Mouse (Mus musculus) stomach, embryonic 14.5 days (tissue): ENCODE results near the gene Lrrc37a. TPM values are rescaled to one million over a fixed set of nuclear protein-coding genes. Genes with fewer than 3 reads are reported as not detected.
"Not testable (repeated sequence)": the region's sequence is repeated elsewhere in the genome, so short reads cannot be mapped to it uniquely, and the experiment has no call there.

Source experiments
- ATAC-seq: fragments of 200-750 bp; cut with Nextera tagmentation; 2 replicates; pipeline ENCODE4 v1.8.0; 2017; ENCODE audit warnings: low read depth, moderate TSS enrichment; ENCODE audit not compliant: insufficient number of reproducible peaks, insufficient read depth, low FRiP score
- H3K27ac ChIP-seq: fragments of 300-500 bp; sonication (generic); 2 replicates; pipeline ENCODE4 v1.5.1; 2014; ENCODE audit warnings: mild to moderate bottlenecking, low read length, moderate library complexity, mixed read lengths
- H3K27me3 ChIP-seq: fragments of 300-500 bp; sonication (generic); 2 replicates; pipeline ENCODE4 v1.6.1; 2014; ENCODE audit warnings: low read length, control low read depth, mixed read lengths; ENCODE audit not compliant: control insufficient read depth, insufficient read depth
- H3K36me3 ChIP-seq: fragments of 300-500 bp; sonication (generic); 2 replicates; pipeline ENCODE4 v1.6.1; 2014; ENCODE audit warnings: mild to moderate bottlenecking, control low read depth, low read length, moderate library complexity, mixed read lengths; ENCODE audit not compliant: control insufficient read depth, insufficient read depth
- H3K4me1 ChIP-seq: fragments of 300-500 bp; sonication (generic); 2 replicates; pipeline ENCODE4 v1.6.1; 2014; ENCODE audit warnings: low read length, control low read depth, mixed read lengths; ENCODE audit not compliant: control insufficient read depth, insufficient read depth
- H3K4me2 ChIP-seq: fragments of 300-500 bp; sonication (generic); replicated peaks from 2 replicates; pipeline ENCODE4 v1.6.1; 2014; ENCODE audit warnings: low read depth, low read length, control low read depth
- H3K4me3 ChIP-seq: fragments of 300-500 bp; sonication (generic); 2 replicates; pipeline ENCODE4 v1.5.1; 2014; ENCODE audit warnings: low read depth, low read length, control low read depth
- H3K9ac ChIP-seq: fragments of 300-500 bp; sonication (generic); replicated peaks from 2 replicates; pipeline ENCODE4 v1.6.1; 2014; ENCODE audit warnings: low read depth, mild to moderate bottlenecking, control low read depth, low read length, moderate library complexity, mixed read lengths
- H3K9me3 ChIP-seq: fragments of 300-500 bp; sonication (generic); 2 replicates; pipeline ENCODE4 v1.6.1; 2016; ENCODE audit warnings: low read depth, low read length, control low read depth; ENCODE audit not compliant: control insufficient read depth
- WGBS: fragments of 180-500 bp; shearing (Covaris S2); extraction: QIAGEN DNeasy Blood & Tissue Kit; methylation state at CpG from one replicate; pipeline ENCODE4 v1.1.7; 2014; 5-methylcytosine and 5-hydroxymethylcytosine counted together
- polyA plus RNA-seq: library from polyadenylated mRNA; unstranded; fragments of >200 nt; fragmentation: Nextera tagmentation; extraction: Ambion mirVana; gene quantifications from 2 replicates; pipeline ENCODE4 v1.2.1, GENCODE M21; 2014

The Lrrc37a gene
- polyA plus RNA-seq, 1 experiment from 2014 or later, result not detected

DNA sequence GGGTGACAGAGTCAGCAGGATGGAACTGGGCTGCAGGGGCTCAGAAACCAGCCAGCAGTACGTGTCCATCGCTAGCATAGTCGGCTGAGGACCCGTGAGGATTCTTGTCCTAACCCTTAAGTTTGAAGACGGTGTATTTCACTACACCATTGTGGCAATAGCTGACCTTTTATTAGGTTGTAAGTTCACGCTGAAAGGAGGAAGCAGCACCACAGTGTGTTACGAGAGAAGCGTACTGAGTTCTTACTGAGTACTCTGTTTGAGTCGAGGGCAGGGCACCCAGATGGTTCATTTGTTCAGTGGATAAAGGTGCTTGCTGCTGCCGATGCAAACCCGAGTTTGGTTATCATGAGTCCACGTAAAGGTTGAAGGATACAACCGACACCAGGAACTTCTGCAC lies 84.7 kb downstream of the Lrrc37a start:
- Histone ChIP-seq H3K9ac (no peak overlapping the region), H3K36me3 (no peaks in the 10 kb centered on the region), H3K27me3 (no peaks in the 10 kb centered on the region), H3K9me3 (no peaks in the 10 kb centered on the region), H3K27ac (no peak overlapping the region), H3K4me2 (no peak overlapping the region), H3K4me3 (no peak overlapping the region), H3K4me1 (no peaks in the 10 kb centered on the region)
- 82% methylated on average over 13 of the region's 13 CpGs for WGBS
- ATAC-seq, result no peak

DNA sequence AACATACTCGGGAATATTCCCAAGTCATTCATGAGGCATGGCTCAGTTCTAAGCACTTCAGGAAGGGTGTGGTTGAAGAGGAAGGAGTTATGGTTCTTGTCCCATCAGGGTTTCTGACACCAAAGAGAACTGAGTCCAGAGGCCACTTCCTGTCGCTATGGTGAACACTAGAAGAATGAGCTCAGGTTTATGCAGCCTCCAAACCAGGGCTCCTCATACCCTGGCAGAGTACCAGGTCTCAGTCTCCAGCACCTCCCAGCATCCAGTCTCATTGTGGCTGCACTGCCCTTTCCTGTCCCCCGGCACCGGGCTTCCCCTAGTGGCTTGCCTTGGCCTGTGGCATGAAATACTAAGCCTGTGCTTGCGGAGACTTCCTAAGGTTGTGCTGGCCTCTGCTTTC lies 85.2 kb downstream of the Lrrc37a start:
- no peaks in the 10 kb centered on the region for H3K36me3 ChIP-seq
- no peak overlapping the region for H3K4me3 ChIP-seq
- no peak overlapping the region for H3K27ac ChIP-seq
- no peaks in the 10 kb centered on the region for H3K27me3 ChIP-seq
- H3K4me1 ChIP-seq, result no peaks in the 10 kb centered on the region
- no peak for ATAC-seq
- H3K4me2 ChIP-seq, result no peak overlapping the region
- WGBS, result 62% methylated on average over 5 of the region's 5 CpGs
- no peak overlapping the region for H3K9ac ChIP-seq
- no peaks in the 10 kb centered on the region for H3K9me3 ChIP-seq

DNA sequence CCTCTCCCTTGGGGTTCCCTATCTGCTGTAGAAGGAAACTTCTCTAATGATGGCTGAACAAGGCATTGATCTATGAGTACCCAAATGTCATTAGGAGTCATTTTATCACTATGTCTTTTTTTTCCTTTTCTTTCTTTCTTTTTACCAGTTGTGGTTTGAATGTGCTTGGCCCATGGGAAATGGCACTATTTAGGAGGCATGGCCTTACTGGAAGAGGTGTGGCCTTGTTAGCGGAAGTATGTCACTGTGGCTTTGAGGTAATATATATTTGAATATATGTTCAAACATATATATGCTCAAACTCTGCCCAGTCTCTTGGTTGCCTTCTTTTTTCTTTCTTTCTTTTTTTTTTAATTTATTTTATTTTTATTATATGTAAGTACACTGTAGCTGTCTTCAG lies 90.9 kb downstream of the Lrrc37a start:
- no peak overlapping the region for H3K9ac ChIP-seq
- no peak overlapping the region for H3K27ac ChIP-seq
- 0 out of 2 replicates have a peak overlapping the region, but pooled peaks have one; percentile 83 for H3K4me2 ChIP-seq
- whole genome bisulfite sequencing, result 87% methylated on average over 1 of the region's 1 CpGs
- no peak for ATAC-seq
- H3K27me3 ChIP-seq, result no peaks in the 10 kb centered on the region
- H3K9me3 ChIP-seq, result no peaks in the 10 kb centered on the region
- 0 out of 2 replicates have a peak, but pooled peaks cover 3% of the 10 kb centered on the region for H3K4me1 ChIP-seq
- no peak overlapping the region; the same call in 1 of the 2 replicates for H3K4me3 ChIP-seq
- H3K36me3 ChIP-seq, result no peaks in the 10 kb centered on the region

DNA sequence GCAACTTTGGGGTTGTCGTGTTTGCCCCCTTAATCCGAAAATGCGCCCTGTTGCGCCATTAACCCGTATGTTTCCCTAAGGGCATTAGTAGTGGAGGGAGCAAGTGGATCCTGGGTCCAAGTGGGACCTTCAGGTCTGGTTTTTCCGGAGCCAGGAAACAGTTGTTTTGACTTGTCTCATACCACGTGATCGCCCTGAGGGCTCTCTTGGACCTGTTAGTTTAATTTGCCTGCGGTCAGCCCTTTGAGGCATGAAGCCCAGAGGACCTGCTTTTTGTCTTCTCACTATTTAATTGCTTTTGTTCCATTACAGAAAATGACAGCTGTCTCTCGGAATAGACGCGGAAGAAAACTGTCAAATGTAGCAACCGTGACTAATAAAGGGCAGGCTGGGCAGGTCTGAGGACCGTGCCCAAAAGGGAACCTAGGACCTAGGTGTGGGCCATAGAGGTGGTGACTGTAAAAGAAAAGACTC lies 91.4 kb downstream of the Lrrc37a start:
- peak overlapping the region; percentile 68 for H3K4me3 ChIP-seq
- 0 out of 2 replicates have a peak, but pooled peaks cover 3% of the 10 kb centered on the region for H3K4me1 ChIP-seq
- no peaks in the 10 kb centered on the region for H3K9me3 ChIP-seq
- H3K9ac ChIP-seq, result peak overlapping the region; percentile 55; the same call in 1 of the 2 replicates
- no peak overlapping the region; the same call in 1 of the 2 replicates for H3K27ac ChIP-seq
- H3K27me3 ChIP-seq, result no peaks in the 10 kb centered on the region
- no peaks in the 10 kb centered on the region for H3K36me3 ChIP-seq
- ATAC-seq, result peak; percentile 61
- peak overlapping the region; percentile 83 for H3K4me2 ChIP-seq
- WGBS, result 4% methylated on average over 14 of the region's 14 CpGs

DNA sequence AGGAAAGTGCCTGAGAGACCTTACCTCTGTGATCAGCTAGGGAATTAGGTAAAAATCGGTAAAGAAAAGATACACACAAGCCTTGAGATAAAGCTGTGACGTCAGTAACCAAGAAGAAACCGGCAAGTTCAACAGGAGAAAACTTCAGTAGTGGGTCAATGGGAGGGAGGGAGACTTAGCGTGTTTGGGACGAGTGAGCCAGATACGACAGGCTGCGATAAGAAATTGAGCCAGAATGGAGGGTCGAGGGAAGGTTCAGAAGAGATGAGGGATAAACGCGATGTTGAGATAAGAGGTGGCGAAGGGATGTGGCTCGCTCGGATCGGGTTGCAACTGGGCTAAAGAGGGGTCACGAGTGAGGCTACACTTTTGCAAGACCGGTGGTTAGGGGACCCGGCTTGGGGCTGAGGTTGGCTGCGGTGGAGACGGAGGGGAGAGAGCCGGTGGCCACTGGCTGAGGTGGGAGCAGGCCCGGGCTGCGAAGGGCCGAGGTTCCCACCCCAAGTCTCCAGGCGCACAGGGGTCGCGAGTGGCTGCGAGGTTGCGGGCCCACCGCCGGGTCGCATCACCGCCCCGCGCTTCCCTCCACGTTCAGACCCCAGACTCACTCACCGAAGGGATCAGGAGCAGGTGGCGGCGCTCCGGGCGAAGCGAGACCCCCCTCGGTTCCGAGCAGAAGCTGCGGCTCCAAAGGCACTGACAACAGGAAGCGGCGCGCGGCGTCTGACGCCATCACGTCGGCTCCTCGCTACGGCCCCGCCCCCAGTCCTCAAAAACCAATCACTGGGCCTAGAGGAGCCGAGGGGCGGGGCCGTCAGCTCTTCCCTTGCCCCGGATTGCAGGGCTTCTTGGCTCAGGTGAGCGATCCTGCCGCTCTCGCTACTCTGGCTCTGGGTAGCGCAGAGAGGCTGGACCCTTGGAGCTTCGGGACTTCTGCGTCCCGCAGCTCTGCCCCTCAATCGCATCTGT lies 92.1 kb downstream of the Lrrc37a start, which contains the start of gene Plekhm1:
Plekhm1 (minus strand) TSS at position 707 of the 969 bp plus-strand sequence.
- Histone ChIP-seq H3K4me1 (0 out of 2 replicates have a peak, but pooled peaks cover 3% of the 10 kb centered on the region), H3K36me3 (no peaks in the 10 kb centered on the region), H3K4me3 (peak within 1 kb of the TSS; percentile 68), H3K27me3 (no peaks in the 10 kb centered on the region), H3K27ac (no peak within 1 kb of the TSS; the same call in 1 of the 2 replicates), H3K4me2 (peak within 1 kb of the TSS; percentile 83), H3K9me3 (no peaks in the 10 kb centered on the region), H3K9ac (peak within 1 kb of the TSS; percentile 55)
- ATAC-seq, result peak; percentile 97
- WGBS, result under 1% methylated on average over 64 of the region's 67 CpGs

DNA sequence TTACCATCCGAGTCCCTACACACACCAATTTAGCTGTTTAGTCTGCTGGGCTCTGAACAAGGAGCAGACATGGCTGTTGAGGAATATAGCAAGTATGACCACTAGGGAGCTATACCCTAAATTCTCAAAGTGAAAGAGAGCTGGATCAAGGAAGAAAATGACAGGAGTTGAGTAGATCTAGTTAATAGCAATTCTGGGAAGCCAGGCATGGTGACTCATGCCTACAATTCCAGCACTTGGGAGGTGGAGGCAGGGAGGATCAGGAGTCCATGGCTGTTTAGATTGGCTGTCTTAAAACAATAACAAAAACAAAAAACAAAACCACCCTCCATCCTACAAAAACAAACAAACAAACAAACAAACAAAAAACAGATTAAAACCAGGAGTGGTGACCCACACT lies 93.1 kb downstream of the Lrrc37a start:
- H3K4me3 ChIP-seq, result no peak overlapping the region

DNA sequence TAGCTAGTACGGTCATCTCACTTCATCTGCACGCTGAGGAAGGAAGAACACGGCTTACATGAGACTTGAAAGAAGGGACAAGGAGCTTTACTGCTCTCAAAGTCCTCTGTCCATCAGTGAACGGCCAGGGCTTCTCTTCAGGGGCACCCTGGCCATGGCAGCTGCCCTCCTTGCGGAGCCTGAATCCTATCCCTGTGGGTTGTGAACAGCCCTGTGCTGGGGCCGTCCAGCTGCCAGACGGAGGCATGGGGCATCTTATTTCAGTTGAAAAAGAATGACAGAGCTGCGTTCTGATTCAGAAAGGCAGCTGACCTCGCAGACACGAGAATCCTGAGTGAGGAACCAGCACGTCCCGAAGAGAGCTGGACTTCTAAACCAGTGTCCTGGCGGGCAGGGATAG lies 95.5 kb downstream of the Lrrc37a start:
- peaks cover 4% of the 10 kb centered on the region; the same call in 1 of the 2 replicates for H3K36me3 ChIP-seq
- ATAC-seq, result no peak
- 89% methylated on average over 13 of the region's 13 CpGs for WGBS
- H3K9me3 ChIP-seq, result no peaks in the 10 kb centered on the region
- no peak overlapping the region for H3K9ac ChIP-seq
- H3K4me1 ChIP-seq, result 0 out of 2 replicates have a peak, but pooled peaks cover 3% of the 10 kb centered on the region
- no peaks in the 10 kb centered on the region for H3K27me3 ChIP-seq
- H3K4me3 ChIP-seq, result no peak overlapping the region
- no peak overlapping the region for H3K4me2 ChIP-seq
- H3K27ac ChIP-seq, result no peak overlapping the region

More for the DNA sequence above, 93.1 kb downstream of the Lrrc37a start:
- no peak overlapping the region for H3K27ac ChIP-seq
- H3K4me2 ChIP-seq, result peak overlapping the region; percentile 83
- no peak for ATAC-seq
- H3K27me3 ChIP-seq, result no peaks in the 10 kb centered on the region
- no peaks in the 10 kb centered on the region for H3K36me3 ChIP-seq
- H3K4me1 ChIP-seq, result 0 out of 2 replicates have a peak, but pooled peaks cover 3% of the 10 kb centered on the region
- 75% methylated on average over 1 of the region's 1 CpGs for WGBS
- H3K9me3 ChIP-seq, result no peaks in the 10 kb centered on the region
- H3K9ac ChIP-seq, result no peak overlapping the region

DNA sequence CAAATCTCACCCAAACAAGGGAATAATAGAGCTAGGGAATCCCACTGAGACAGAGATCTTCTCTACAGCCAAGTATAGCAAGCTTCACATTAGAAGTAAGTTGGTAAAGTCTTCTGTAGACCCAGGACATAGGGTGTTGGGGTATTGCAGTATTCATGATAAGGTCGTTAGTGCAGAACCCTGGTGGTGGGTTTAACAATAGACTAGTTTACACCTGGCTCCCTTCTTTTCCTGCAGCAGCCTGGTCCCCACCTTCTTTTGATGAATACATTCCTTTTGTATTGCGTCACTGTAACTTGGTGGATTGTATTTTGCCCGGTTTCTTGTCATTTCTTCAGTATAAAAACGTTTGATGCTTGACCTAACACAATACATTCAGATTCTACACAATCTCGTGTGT lies 97.3 kb downstream of the Lrrc37a start:
- H3K9ac ChIP-seq, H3K27me3 ChIP-seq, ATAC-seq, H3K4me3 ChIP-seq, H3K27ac ChIP-seq, H3K4me2 ChIP-seq, H3K4me1 ChIP-seq, H3K36me3 ChIP-seq, H3K9me3 ChIP-seq: not testable (repeated sequence)
- 58% methylated on average over 5 of the region's 5 CpGs for WGBS
